Mouse (Mus musculus) cerebellum, adult (tissue): ENCODE results near the gene Usp43.

Experiments used
- ATAC-seq: cut with Nextera tagmentation; 2 replicates; pipeline ENCODE4 v1.9.2; 2017; ENCODE audit warnings: mild to moderate bottlenecking, moderate library complexity, mixed read lengths; ENCODE audit not compliant: insufficient number of reproducible peaks, low FRiP score, low TSS enrichment

Gene Usp43

GRCm38 (mm10) chr11:67820221-67820620 is 101.7 kb downstream of the Usp43 start:
- ATAC-seq = no peak

- ATAC-seq = no peak
Measured at GRCm38 (mm10) chr11:67819604-67820003, 102.3 kb downstream of the Usp43 start.

GRCm38 (mm10) chr11:67811535-67811934 is 110.4 kb downstream of the Usp43 start:
- ATAC-seq = no peak

GRCm38 (mm10) chr11:67808051-67808450 is 113.9 kb downstream of the Usp43 start:
- ATAC-seq = no peak

- ATAC-seq = no peak
Measured at GRCm38 (mm10) chr11:67806832-67807597, 114.9 kb downstream of the Usp43 start.

- no peak for ATAC-seq
Measured at GRCm38 (mm10) chr11:67805538-67805937, 116.4 kb downstream of the Usp43 start.
